Mouse (Mus musculus) lung, embryonic 14.5 days (tissue): ENCODE data around the gene Atp5j2. TPM values are rescaled to one million over a fixed set of nuclear protein-coding genes. Genes with fewer than 3 reads are reported as not detected.
"Not testable (repeated sequence)": the region's sequence is repeated elsewhere in the genome, so short reads cannot be mapped to it uniquely, and the experiment has no call there.

Experiments
- ATAC-seq: fragments of 200-750 bp; cut with Nextera tagmentation; 2 replicates; pipeline ENCODE4 v1.8.0; 2017; ENCODE audit warnings: mild to moderate bottlenecking, moderate TSS enrichment, moderate library complexity; ENCODE audit not compliant: insufficient read depth
- DNase-seq: peaks from one replicate; pipeline ENCODE4 v3.0.0-alpha.2; 2015
- H3K27ac ChIP-seq: fragments of 300-500 bp; sonication (generic); 2 replicates; pipeline ENCODE4 v1.5.1; 2014; ENCODE audit warnings: low read depth, mild to moderate bottlenecking, moderate library complexity
- H3K27me3 ChIP-seq: fragments of 300-500 bp; sonication (generic); 2 replicates; pipeline ENCODE4 v1.6.1; 2014; ENCODE audit warnings: low read length, control low read depth; ENCODE audit not compliant: insufficient read depth
- H3K36me3 ChIP-seq: fragments of 300-500 bp; sonication (generic); 2 replicates; pipeline ENCODE4 v1.6.1; 2014; ENCODE audit warnings: control low read depth; ENCODE audit not compliant: insufficient read depth
- H3K4me1 ChIP-seq: fragments of 300-500 bp; sonication (generic); 2 replicates; pipeline ENCODE4 v1.6.1; 2014; ENCODE audit warnings: antibody characterized with exemption, control low read depth; ENCODE audit not compliant: insufficient read depth
- H3K4me2 ChIP-seq: fragments of 300-500 bp; sonication (generic); 2 replicates; pipeline ENCODE4 v1.6.1; 2014; ENCODE audit warnings: mild to moderate bottlenecking
- H3K4me3 ChIP-seq: fragments of 300-500 bp; sonication (generic); 2 replicates; pipeline ENCODE4 v1.5.1; 2014; ENCODE audit warnings: low read depth, low read length
- H3K9ac ChIP-seq: fragments of 300-500 bp; sonication (generic); 2 replicates; pipeline ENCODE4 v1.6.1; 2014
- H3K9me3 ChIP-seq: fragments of 300-500 bp; sonication (generic); 2 replicates; pipeline ENCODE4 v1.6.1; 2016; ENCODE audit warnings: low read depth, low read length, control low read depth
- CTCF ChIP-seq: IDR thresholded peaks from 2 replicates; pipeline ENCODE4 v1.5.1; 2016; ENCODE audit warnings: antibody characterized with exemption, low read depth
- WGBS: fragments of 180-500 bp; shearing (Covaris S2); extraction: QIAGEN DNeasy Blood & Tissue Kit; methylation state at CpG from one replicate; pipeline ENCODE4 v1.1.7; 2014; 5-methylcytosine and 5-hydroxymethylcytosine counted together
- polyA plus RNA-seq: library from polyadenylated mRNA; unstranded; fragments of >200 nt; fragmentation: Nextera tagmentation; extraction: Ambion mirVana; gene quantifications from 2 replicates; pipeline ENCODE4 v1.2.1, GENCODE M21; 2014

Gene Atp5j2
- polyA plus RNA-seq, 1 experiment from 2014 or later: 564 TPM

DNA sequence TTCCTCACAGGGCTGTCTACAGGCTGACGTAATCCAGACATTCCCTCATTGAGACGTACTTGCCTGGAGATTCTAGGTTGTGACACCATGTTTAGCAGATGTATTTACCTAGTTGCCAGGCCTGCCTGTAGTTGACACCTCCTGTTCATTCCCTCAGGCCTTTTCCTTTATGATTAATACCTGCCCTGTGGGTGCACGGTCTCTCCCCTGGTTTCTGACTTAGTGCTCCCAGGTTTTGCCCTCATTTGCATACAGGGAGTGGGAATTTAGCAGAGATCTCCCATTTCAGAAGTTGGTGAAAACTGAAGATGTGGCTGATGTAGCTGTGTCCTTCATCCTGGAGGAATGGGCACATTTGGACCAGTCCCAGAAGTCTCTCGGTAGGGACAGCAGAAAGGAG, 20.4 kb upstream of the Atp5j2 start:
- ATAC-seq (no peak), DNase-seq (no peak)
- Histone ChIP-seq H3K36me3 (peaks cover 41% of the 10 kb centered on the region), H3K27ac (no peak overlapping the region), H3K4me1 (no peaks in the 10 kb centered on the region), H3K4me3 (no peak overlapping the region), H3K9me3 (no peaks in the 10 kb centered on the region), H3K9ac (no peak overlapping the region), H3K27me3 (no peaks in the 10 kb centered on the region), H3K4me2 (no peak overlapping the region)
- WGBS: 89% methylated on average over 4 of the region's 4 CpGs
- TF ChIP-seq CTCF: no peak

DNA sequence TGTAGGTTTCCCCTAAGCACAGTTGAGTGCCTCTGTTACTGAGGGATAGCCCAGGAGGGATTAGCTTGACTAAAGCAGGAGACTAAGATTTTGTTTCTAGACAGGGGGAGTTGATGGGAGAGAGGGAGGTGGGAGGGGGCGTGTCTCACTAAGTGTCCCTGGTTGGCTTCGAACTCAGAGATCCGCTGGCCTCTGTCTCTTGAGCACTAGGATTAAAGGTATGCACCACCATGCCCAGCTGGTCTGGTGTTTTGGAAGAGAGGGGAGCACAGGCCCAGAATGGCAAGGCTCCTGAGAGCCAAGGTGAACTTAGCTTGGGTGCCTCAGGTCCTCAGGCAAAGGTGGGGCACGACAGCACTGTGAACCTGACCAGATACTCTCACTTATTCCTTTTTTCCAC, 19.5 kb upstream of the Atp5j2 start:
- Histone ChIP-seq H3K4me1 (no peaks in the 10 kb centered on the region), H3K9me3 (no peaks in the 10 kb centered on the region), H3K9ac (no peak overlapping the region), H3K4me2 (no peak overlapping the region), H3K4me3 (no peak overlapping the region), H3K27ac (no peak overlapping the region), H3K27me3 (no peaks in the 10 kb centered on the region), H3K36me3 (peaks cover 44% of the 10 kb centered on the region)
- WGBS: 90% methylated on average over 4 of the region's 4 CpGs
- no peak for ATAC-seq
- no peak for DNase-seq
- no peak for TF ChIP-seq CTCF

- H3K27me3 ChIP-seq, H3K27ac ChIP-seq, H3K4me3 ChIP-seq, H3K4me1 ChIP-seq, ATAC-seq, DNase-seq, H3K9me3 ChIP-seq, H3K4me2 ChIP-seq, H3K9ac ChIP-seq: not testable (repeated sequence)
- peaks cover 43% of the 10 kb centered on the region for H3K36me3 ChIP-seq
- WGBS: 47% methylated on average over 11 of the region's 11 CpGs
Observed at GRCm38 (mm10) chr5:145208391-145208790, 16.5 kb upstream of the Atp5j2 start.

GRCm38 (mm10) chr5:145207954-145208353, 16.1 kb upstream of the Atp5j2 start:
- 85% methylated on average over 5 of the region's 6 CpGs for WGBS
- no peak for ATAC-seq
- Histone ChIP-seq H3K4me3 (no peak overlapping the region), H3K27me3 (no peaks in the 10 kb centered on the region), H3K9ac (no peak overlapping the region), H3K36me3 (peaks cover 39% of the 10 kb centered on the region), H3K9me3 (no peaks in the 10 kb centered on the region), H3K27ac (no peak overlapping the region), H3K4me2 (no peak overlapping the region), H3K4me1 (no peaks in the 10 kb centered on the region; the same call in 1 of the 2 replicates)
- DNase-seq: no peak
- TF ChIP-seq CTCF: no peak

DNA sequence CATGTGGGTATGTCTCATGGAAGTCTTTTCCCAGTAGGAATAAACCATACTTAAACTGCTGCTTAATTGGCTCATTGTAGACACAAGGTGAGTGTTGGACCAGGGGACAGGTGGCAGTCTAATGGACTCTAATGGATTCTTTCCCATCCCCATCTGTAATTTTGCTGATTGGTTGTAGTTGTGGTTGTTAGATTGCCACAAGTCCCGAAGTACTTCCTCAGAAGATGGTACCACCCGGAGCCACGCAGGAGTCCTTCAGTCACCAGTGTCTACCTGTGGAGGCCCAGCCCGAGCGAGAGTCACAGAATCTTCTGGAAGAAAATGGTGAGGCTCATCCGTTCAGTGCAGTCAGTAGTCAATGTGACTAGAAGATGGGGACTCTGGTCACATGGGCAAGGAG, 15.5 kb upstream of the Atp5j2 start:
- WGBS: 95% methylated on average over 6 of the region's 6 CpGs
- H3K4me3 ChIP-seq: no peak overlapping the region
- ATAC-seq: no peak
- H3K36me3 ChIP-seq: peaks cover 33% of the 10 kb centered on the region
- H3K27me3 ChIP-seq: no peaks in the 10 kb centered on the region
- no peak overlapping the region for H3K4me2 ChIP-seq
- no peak for TF ChIP-seq CTCF
- no peaks in the 10 kb centered on the region for H3K9me3 ChIP-seq
- no peak overlapping the region for H3K9ac ChIP-seq
- no peaks in the 10 kb centered on the region; the same call in 1 of the 2 replicates for H3K4me1 ChIP-seq
- DNase-seq: no peak
- H3K27ac ChIP-seq: no peak overlapping the region

DNA sequence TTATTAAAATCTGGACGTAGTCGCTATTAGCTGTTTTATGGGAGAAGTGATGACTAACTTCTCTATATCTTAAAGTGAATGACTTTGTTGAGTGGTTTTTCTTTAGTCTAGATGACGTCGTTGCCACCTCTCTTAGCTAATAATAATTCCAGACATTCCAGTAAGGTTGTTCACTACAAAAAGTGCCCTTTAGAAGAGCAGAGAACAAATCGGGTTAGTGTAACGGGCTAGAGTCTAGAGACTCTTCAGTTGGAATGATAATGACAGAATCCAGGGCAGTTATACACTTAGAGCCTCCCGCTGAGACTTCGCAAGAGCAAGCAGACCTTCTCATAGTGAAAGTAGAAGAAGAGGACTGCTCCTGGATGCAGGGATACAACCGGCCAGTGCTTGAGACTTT, 13.2 kb upstream of the Atp5j2 start:
- WGBS: 11% methylated on average over 9 of the region's 9 CpGs
- Histone ChIP-seq H3K4me2 (peak overlapping the region; percentile 74), H3K27me3 (no peaks in the 10 kb centered on the region), H3K9ac (peak overlapping the region; percentile 62), H3K36me3 (peaks cover 12% of the 10 kb centered on the region), H3K4me3 (peak overlapping the region; percentile 57), H3K4me1 (no peaks in the 10 kb centered on the region; the same call in 1 of the 2 replicates), H3K9me3 (no peaks in the 10 kb centered on the region), H3K27ac (no peak overlapping the region)
- DNase-seq (peak; percentile 27), ATAC-seq (no peak)
- TF ChIP-seq CTCF: no peak

DNA sequence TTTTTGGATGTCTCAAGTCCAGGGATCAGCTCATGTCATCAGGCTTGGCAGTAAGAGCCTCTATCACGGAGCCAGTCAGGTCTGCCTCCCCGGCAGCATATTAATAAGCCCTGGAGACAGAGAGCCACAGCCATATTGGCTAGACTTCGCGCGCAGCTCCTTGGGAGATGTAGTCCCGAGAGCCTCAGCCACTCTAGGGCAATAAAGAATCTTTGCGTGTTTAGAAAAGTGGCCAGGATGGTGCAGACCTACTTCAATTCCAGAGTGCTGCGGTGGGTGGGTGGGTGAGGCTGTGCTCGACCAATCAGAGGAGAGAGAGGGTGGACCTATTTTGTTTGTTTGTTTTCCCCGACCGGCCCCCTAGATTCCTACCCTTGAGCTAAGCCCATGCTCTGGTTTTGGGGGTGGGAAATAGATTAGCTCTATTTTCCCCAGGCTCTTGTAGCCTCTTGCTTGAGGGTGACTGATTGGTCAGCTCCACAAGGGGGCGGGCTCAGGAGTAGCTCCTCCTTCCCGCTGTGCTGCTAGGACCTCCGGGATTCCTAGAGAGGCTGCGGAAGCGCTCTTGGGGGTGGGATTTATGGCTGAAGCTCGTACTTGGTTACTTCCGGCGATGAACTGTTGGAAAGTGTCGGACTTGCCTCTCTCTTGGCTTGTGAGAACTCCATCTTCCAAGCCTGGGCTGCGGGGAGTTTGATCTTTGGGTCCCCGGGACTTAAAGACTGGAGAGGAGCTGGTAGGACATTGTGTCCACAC, 12.3 kb upstream of the Atp5j2 start, which contains the start of gene Zkscan5:
Gene Zkscan5 (plus strand): TSS at position 627 of the 756 bp plus-strand sequence.
- Histone ChIP-seq H3K4me3 (peak within 1 kb of the TSS; percentile 57), H3K27me3 (no peaks in the 10 kb centered on the region), H3K36me3 (peaks cover 8% of the 10 kb centered on the region), H3K9me3 (no peaks in the 10 kb centered on the region), H3K9ac (peak within 1 kb of the TSS; percentile 62), H3K27ac (peak within 1 kb of the TSS; percentile 92), H3K4me1 (no peaks in the 10 kb centered on the region; the same call in 1 of the 2 replicates), H3K4me2 (peak within 1 kb of the TSS; percentile 74)
- TF ChIP-seq CTCF: peak; percentile 31; the same call in 1 of the 2 replicates
- ATAC-seq (peak; percentile 97), DNase-seq (peak; percentile 99)
- under 1% methylated on average over 22 of the region's 22 CpGs for WGBS
